Mouse (Mus musculus): ENCODE data around the gene Gm16368.
"Not testable (repeated sequence)": the region's sequence is repeated elsewhere in the genome, so short reads cannot be mapped to it uniquely, and the experiment has no call there.

Gene Gm16368

GRCm38 (mm10) chr12:88083397-88083796 lies at the start of gene Gm16368:
Gm16368 (plus strand) TSS chr12:88083697.
- not testable (repeated sequence) for DNase-seq (ENCODE audit: extremely low spot score)

- DNase-seq (ENCODE audit: extremely low spot score), result not testable (repeated sequence)
These were observed 44.4 kb upstream of the Gm16368 start for GRCm38 (mm10) chr12:88039062-88039461.

GRCm38 (mm10) chr12:88039703-88040102 lies 43.8 kb upstream of the Gm16368 start:
- not testable (repeated sequence) for DNase-seq (ENCODE audit: extremely low spot score)

GRCm38 (mm10) chr12:88045226-88045625 lies 38.3 kb upstream of the Gm16368 start:
- DNase-seq (ENCODE audit: extremely low spot score), result not testable (repeated sequence)
